Mouse (Mus musculus) left cerebral cortex, postnatal 10 days (tissue): ENCODE measurements at regions not wholly inside any gene's neighbourhood (a gene's known extent, or its start where the extent isn't known, plus 50 kb on each side); places are given as distances from the start of the nearest gene placed in this dataset.
A peak's percentile ranks its signal among the peaks of the same experiment; 100 is the strongest.

ENCODE experiments used
- DNase-seq, 2 experiments: peaks; one replicate each; pipeline ENCODE4 v3.0.0; 2021 to 2022; ENCODE audit warnings: low spot score in 2 of 2, mixed read lengths in 1 of 2; ENCODE audit errors: extremely low spot score in 1 of 2
- intact Hi-C: fragments of 180-260 bp; cut with DNase I; formaldehyde crosslinking; loops from one replicate; pipeline ENCODE4 v1.15.1; 2025

GRCm38 (mm10) chr2:48445898-48446604 is 367.9 kb upstream of the Acvr2a start:
- intact Hi-C loops = no loop called here
- DNase-seq = no peak

GRCm38 (mm10) chr2:48446617-48447016 is 367.3 kb upstream of the Acvr2a start:
- intact Hi-C loops = no loop called here
- no peak for DNase-seq

- DNase-seq = no peak
- intact Hi-C loops = no loop called here
Observed at GRCm38 (mm10) chr2:48449165-48449842, 364.6 kb upstream of the Acvr2a start.

GRCm38 (mm10) chr2:48456072-48457040 is 357.6 kb upstream of the Acvr2a start:
- intact Hi-C loops = no loop called here
- DNase-seq = peak in 1 of 2 experiments; percentile 42

GRCm38 (mm10) chr2:48457117-48457516 is 356.8 kb upstream of the Acvr2a start:
- intact Hi-C loops = no loop called here
- no peak for DNase-seq

- no peak for DNase-seq
- intact Hi-C loops = no loop called here
Observed at GRCm38 (mm10) chr2:48465483-48465882, 348.4 kb upstream of the Acvr2a start.

GRCm38 (mm10) chr2:48468895-48469294 is 345.0 kb upstream of the Acvr2a start:
- intact Hi-C loops = no loop called here
- no peak for DNase-seq

- intact Hi-C loops = no loop called here
- no peak for DNase-seq
Observed at GRCm38 (mm10) chr2:48469357-48469756, 344.6 kb upstream of the Acvr2a start.

- intact Hi-C loops = no loop called here
- no peak for DNase-seq
Observed at GRCm38 (mm10) chr2:48473102-48473501, 340.8 kb upstream of the Acvr2a start.

GRCm38 (mm10) chr2:48474642-48475041 is 339.3 kb upstream of the Acvr2a start:
- DNase-seq = no peak
- intact Hi-C loops = no loop called here

GRCm38 (mm10) chr2:48476777-48477176 is 337.1 kb upstream of the Acvr2a start:
- intact Hi-C loops = no loop called here
- no peak for DNase-seq

- no peak for DNase-seq
- intact Hi-C loops = no loop called here
Observed at GRCm38 (mm10) chr2:48477336-48477735, 336.6 kb upstream of the Acvr2a start.

- DNase-seq = no peak
- intact Hi-C loops = no loop called here
Observed at GRCm38 (mm10) chr2:48479601-48480000, 334.3 kb upstream of the Acvr2a start.

- no peak for DNase-seq
- intact Hi-C loops = no loop called here
Observed at GRCm38 (mm10) chr2:48480428-48481191, 333.3 kb upstream of the Acvr2a start.

- intact Hi-C loops = no loop called here
Observed at GRCm38 (mm10) chr2:48481209-48481742, 332.6 kb upstream of the Acvr2a start.

GRCm38 (mm10) chr2:48493574-48493973 is 320.3 kb upstream of the Acvr2a start:
- intact Hi-C loops = no loop called here
- no peak for DNase-seq

More at GRCm38 (mm10) chr2:48481209-48481742, 332.6 kb upstream of the Acvr2a start:
- DNase-seq = no peak

GRCm38 (mm10) chr2:48494065-48494464 is 319.8 kb upstream of the Acvr2a start:
- intact Hi-C loops = no loop called here
- DNase-seq = no peak

- intact Hi-C loops = no loop called here
- no peak for DNase-seq
Observed at GRCm38 (mm10) chr2:48494632-48495031, 319.3 kb upstream of the Acvr2a start.
